Mouse (Mus musculus): ENCODE data around the gene Fut11.

DNA sequence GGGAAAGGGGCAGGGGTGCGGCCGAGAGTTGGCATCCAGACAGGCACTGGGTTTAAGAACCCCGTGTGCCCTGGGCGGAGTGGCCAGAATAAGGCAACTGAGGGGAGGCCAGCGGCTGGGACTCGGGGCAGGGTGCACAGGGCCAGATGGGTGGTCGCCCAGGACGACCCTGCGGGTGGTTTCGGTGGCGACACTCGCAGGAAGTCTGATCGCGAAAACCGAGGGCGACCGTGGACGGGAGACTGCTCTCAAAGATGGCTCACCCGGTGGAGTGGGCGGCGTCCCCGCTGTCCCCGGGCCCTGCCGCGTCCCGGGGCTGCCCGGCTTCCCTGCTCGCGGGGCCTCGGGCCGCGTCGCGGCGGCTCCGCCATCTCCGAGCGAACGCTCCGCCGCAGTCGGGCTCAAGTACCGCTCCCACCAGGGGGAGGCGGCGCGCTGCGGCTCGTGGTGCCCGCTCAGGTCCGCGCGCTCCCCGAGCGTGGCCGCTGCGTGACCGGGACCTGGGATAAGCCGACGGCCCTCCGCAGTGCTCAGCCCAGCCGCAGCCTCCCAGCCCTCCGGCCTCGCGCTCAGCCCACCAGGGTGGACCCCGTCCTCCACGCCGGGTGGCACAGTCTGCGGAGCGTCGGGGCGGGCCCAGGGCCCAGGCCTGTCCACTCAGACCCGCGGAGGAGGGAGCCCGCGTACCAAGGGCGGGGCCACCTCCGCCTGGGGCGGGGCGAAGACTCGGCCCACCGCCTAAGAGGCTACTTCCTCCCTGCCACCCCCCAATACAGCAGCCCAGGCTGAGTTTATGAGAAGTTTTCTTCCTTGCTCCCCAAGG lies 39.4 kb downstream of the Fut11 start, which contains the start of gene Ndst2:
- TF ChIP-seq CTCF (IDR thresholded peaks at IDR 0.05; ENCODE audit: low read depth, low read length) (no peak), TAL1 (conservative IDR thresholded peaks at IDR 0.05; ENCODE audit: low read depth, low read length) (no peak), GATA1 (IDR thresholded peaks at IDR 0.05; ENCODE audit: borderline replicate concordance, low read length) (no peak), POLR2AphosphoS5 (IDR thresholded peaks at IDR 0.05; ENCODE audit: insufficient replicate concordance, low read depth, low read length) (no peak), GATA2 (IDR thresholded peaks at IDR 0.05; ENCODE audit: borderline replicate concordance, low read depth, low read length) (no peak)

Data from G1E (cell line).